Mouse (Mus musculus) CD8-positive naive resting alpha-beta T cell, adult 57 days (primary cell): ENCODE measurements around the gene Cym. TPM values are rescaled to one million over a fixed set of nuclear protein-coding genes. Genes with fewer than 3 reads are reported as not detected.

Experiments
- total RNA-seq: library from RNA; stranded (reverse); gene quantifications from one replicate; pipeline ENCODE4 v1.2.4, GENCODE M21; 2023

Gene Cym
- total RNA-seq: not detected

DNA sequence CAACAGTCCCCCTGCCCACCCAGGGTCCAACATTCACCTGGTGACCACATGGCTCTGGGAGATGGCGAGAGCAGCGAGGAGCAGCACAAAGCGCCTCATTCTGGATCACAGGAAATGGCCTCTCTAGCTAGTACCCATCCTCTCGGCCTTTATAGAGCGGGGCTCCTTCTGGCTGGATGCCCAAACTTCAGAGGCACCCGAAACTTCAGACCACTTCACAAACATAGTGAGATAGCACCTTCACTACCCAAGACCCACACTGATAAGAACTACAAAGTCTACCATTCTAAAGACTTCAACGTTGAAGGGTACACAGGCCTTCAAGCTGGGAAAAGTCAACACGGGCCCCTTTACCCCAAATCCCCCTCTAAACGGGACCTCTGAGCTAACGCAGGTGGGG is at the start of gene Cym:
Cym (minus strand) TSS at position 125 of the 400 bp plus-strand sequence.

DNA sequence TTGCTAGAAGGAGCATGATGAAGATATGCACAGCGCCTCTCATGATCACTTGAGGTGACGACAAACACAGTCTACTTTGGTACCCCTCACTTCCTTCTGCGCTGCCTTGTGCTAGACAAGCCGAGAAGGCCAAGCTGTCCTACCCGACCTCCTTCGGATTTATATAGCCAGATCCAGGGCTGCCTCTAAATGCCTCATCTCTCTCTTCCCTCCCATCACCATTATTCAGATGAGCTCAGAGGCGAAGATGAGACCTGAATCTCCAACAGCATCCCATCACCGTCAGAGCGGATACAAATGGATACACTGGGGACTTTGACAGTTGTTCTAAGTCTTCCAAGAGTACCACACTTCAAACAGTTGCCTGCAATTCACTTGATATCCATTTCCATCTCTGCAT is 18.1 kb upstream of the Cym start, which contains the start of gene Prok1:
Prok1 (minus strand) TSS at position 101 of the 400 bp plus-strand sequence.

GRCm38 (mm10) chr3:107230527-107230926 is 9.0 kb upstream of the Cym start, which contains the start of gene A630076J17Rik:
Gene A630076J17Rik, plus strand, starts transcription at chr3:107230614.

GRCm38 (mm10) chr3:107182756-107183155 is 38.8 kb downstream of the Cym start, which contains the start of gene Kcna10:
Gene Kcna10, plus strand, starts transcription at chr3:107183056.

Other genes starting within 250 kb of the Cym start
- 76.6 TPM for gene Kcna3, start 185.6 kb downstream of the Cym start, total RNA-seq
- gene Kcna2, start 120.6 kb downstream of the Cym start, total RNA-seq: 13.7 TPM
- gene Kcna10, start 38.7 kb downstream of the Cym start, total RNA-seq: not detected
- not detected for gene A630076J17Rik, start 8.9 kb upstream of the Cym start, total RNA-seq
- not detected for gene Prok1, start 18.0 kb upstream of the Cym start, total RNA-seq
- 39.2 TPM for gene Lamtor5, start 57.1 kb upstream of the Cym start, total RNA-seq
- 0.61 TPM for gene Slc16a4, start 69.5 kb upstream of the Cym start, total RNA-seq
- 44.6 TPM for gene Rbm15, start 111.9 kb upstream of the Cym start, total RNA-seq
- gene Kcnc4, start 237.8 kb upstream of the Cym start, total RNA-seq: not detected